Mouse (Mus musculus) cortical plate, adult 2 months (tissue): ENCODE data around the gene Adamtsl1.

Experiments used
- CTCF ChIP-seq: fragments of 200-500 bp; IDR thresholded peaks from 2 replicates; pipeline ENCODE4 v1.5.1; 2011; ENCODE audit warnings: mild to moderate bottlenecking, control low read depth, low read length; ENCODE audit not compliant: insufficient read depth; ENCODE audit errors: extremely low read depth
- POLR2A ChIP-seq: fragments of 200-500 bp; IDR thresholded peaks from 2 replicates; pipeline ENCODE4 v1.6.1; 2011; ENCODE audit warnings: mild to moderate bottlenecking, low read length, control low read depth; ENCODE audit not compliant: insufficient read depth; ENCODE audit errors: extremely low read depth

DNA sequence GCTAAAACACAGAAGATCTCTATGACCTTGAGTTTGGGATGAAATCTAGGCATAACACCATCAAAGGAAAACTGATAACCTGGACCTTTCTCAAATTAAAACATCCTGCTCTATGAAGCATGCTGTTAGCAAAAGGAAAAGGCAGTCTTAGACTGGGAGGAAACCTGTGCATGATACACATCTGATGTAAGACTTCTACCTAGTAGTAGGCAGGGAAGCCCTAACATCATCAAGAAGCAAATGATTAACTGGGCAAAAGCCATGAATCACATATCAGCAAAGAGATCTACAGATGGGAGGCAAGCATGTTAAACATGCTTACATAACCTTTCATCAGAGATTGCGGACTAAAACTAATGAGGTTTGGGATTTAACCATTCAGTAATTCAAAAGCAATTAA is 229.5 kb downstream of the Adamtsl1 start:
- TF ChIP-seq CTCF: no peak
- TF ChIP-seq POLR2A: no peak
